Mouse (Mus musculus): Measurements from ENCODE around the gene AC131692.1. TPM values are rescaled to one million over a fixed set of nuclear protein-coding genes. Genes with fewer than 3 reads are reported as not detected.

AC131692.1 gene
- total and polyA plus RNA-seq, 3 experiments: 0.39 to 2.9 TPM; not detected in 1

DNA sequence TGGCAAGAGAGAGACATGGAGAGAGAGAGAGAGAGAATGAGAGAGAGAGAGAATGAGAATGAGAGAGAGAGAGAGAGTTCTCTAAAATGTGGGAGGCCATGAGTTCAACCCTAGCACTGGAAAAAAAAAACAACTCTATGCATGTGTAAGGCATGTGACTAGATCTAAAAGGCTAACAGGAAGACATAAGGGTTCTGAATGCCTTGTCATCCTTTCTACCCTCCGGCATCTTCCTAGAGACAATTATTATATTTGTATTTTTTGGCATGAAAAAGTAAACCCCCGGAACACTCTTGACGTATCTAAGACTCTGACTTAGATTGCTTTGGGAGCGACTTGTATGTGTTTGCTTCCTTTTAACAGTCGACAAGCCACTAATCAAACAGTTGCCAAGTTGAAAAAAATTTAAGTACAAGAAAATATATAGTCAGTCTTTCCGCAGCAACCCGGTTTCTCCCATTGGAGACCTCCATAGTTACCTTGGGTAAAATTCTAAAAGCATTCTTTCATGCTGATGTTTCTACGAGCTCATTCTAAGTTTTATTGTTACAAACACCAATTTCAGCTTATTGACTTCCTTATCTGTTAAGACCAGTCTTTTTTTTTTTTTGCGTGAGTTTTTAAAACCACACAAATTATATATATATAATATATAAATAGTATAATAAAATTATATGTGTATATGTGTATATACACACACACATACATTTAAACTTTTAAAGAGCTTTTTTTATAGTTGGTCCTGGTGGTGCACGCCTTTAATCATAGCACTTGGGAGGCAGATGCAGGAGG, 32.8 kb downstream of the AC131692.1 start:
- Histone ChIP-seq H3K36me3 (ENCODE audit: control insufficient read depth in 1 of 2, insufficient read depth in 2 of 2, low read length in 2 of 2) (peaks cover 0 to 17% of the 10 kb centered on the region in 2 experiments; a peak in 2 of 4 replicates), H3K9ac (ENCODE audit: control insufficient read depth, low read depth, low read length, poor library complexity, severe bottlenecking) (peak overlapping the region; percentile 87), H3K4me3 (ENCODE audit: control insufficient read depth in 1 of 2, insufficient read depth in 1 of 2, low read depth in 2 of 2, low read length in 2 of 2) (peak overlapping the region; percentile 57 to 82), H3K79me2 (ENCODE audit: control insufficient read depth, insufficient read depth, low read length, poor library complexity) (peaks cover 1% of the 10 kb centered on the region; the same call in 1 of the 2 replicates), H3K27ac (ENCODE audit: control insufficient read depth, low read depth, low read length) (peak overlapping the region; percentile 93), H3K27me3 (ENCODE audit: control insufficient read depth in 1 of 2, insufficient read depth in 2 of 2, low read length in 2 of 2) (no peaks in the 10 kb centered on the region), H3K9me3 (replicated peaks; ENCODE audit: insufficient read depth, low read length) (no peaks in the 10 kb centered on the region), H3K4me1 (ENCODE audit: control insufficient read depth in 1 of 2, insufficient read depth in 2 of 2, low read length in 2 of 2) (peaks cover 3 to 26% of the 10 kb centered on the region in 2 experiments; a peak in 3 of 4 replicates)
- DNase-seq (ENCODE audit: low read depth, low spot score): peak; percentile 49
- TF ChIP-seq CTCF (IDR thresholded peaks at IDR 0.05 in 2 of 3, conservative IDR thresholded peaks at IDR 0.05 in 1 of 3; ENCODE audit: control insufficient read depth in 1 of 3, insufficient read depth in 1 of 3, low read depth in 2 of 3, low read length in 3 of 3, poor library complexity in 1 of 3, severe bottlenecking in 1 of 3) (no peak), ELF1 (IDR thresholded peaks at IDR 0.05; ENCODE audit: low read depth, low read length) (no peak; the same call in 1 of the 2 replicates), ZMIZ1 (IDR thresholded peaks at IDR 0.05; ENCODE audit: low read depth, low read length) (0 out of 2 replicates have a peak, but pooled peaks have one; percentile 24), POLR2AphosphoS2 (IDR thresholded peaks at IDR 0.05; ENCODE audit: low read length) (no peak), SIN3A (IDR thresholded peaks at IDR 0.05; ENCODE audit: low read length) (peak; percentile 71), SMC3 (IDR thresholded peaks at IDR 0.05; ENCODE audit: low read depth, low read length) (no peak), MEF2A (IDR thresholded peaks at IDR 0.05; ENCODE audit: extremely low read depth, insufficient replicate concordance, low read depth, low read length, poor library complexity, severe bottlenecking) (no peak), KAT2A (conservative IDR thresholded peaks at IDR 0.05; ENCODE audit: low read depth, low read length) (no peak), EP300 (IDR thresholded peaks at IDR 0.05; ENCODE audit: low read depth in 1 of 2, low read length in 2 of 2) (no peak), USF1 (IDR thresholded peaks at IDR 0.05; ENCODE audit: low read depth, low read length) (peak; percentile 68), E2F4 (IDR thresholded peaks at IDR 0.05; ENCODE audit: borderline replicate concordance, low read depth, low read length) (no peak), MYC (IDR thresholded peaks at IDR 0.05; ENCODE audit: low read depth, low read length) (no peak), RCOR1 (IDR thresholded peaks at IDR 0.05; ENCODE audit: low read depth, low read length) (no peak), CHD1 (IDR thresholded peaks at IDR 0.05; ENCODE audit: low read depth, low read length) (peak; percentile 91; the same call in 1 of the 2 replicates), MXI1 (IDR thresholded peaks at IDR 0.05; ENCODE audit: low read depth, low read length) (peak; percentile 81), POLR2A (IDR thresholded peaks at IDR 0.05; ENCODE audit: control insufficient read depth in 1 of 2, insufficient read depth in 1 of 2, low read depth in 1 of 2, low read length in 2 of 2, poor library complexity in 1 of 2) (no peak), ZNF384 (IDR thresholded peaks at IDR 0.05; ENCODE audit: low read depth, low read length) (peak; percentile 62), ZKSCAN1 (IDR thresholded peaks at IDR 0.05; ENCODE audit: low read depth, low read length) (no peak), BHLHE40 (IDR thresholded peaks at IDR 0.05; ENCODE audit: borderline replicate concordance, low read depth, low read length) (no peak), MAFK (IDR thresholded peaks at IDR 0.05; ENCODE audit: borderline replicate concordance, low read depth, low read length) (no peak), TAL1 (IDR thresholded peaks at IDR 0.05; ENCODE audit: low read length) (no peak), MAX (IDR thresholded peaks at IDR 0.05; ENCODE audit: low read length) (peak; percentile 72), USF2 (IDR thresholded peaks at IDR 0.05; ENCODE audit: borderline replicate concordance in 1 of 2, insufficient read depth in 1 of 2, low read depth in 1 of 2, low read length in 2 of 2) (no peak), GATA1 (IDR thresholded peaks at IDR 0.05; ENCODE audit: low read depth, low read length) (no peak), TCF12 (IDR thresholded peaks at IDR 0.05; ENCODE audit: low read depth, low read length) (no peak), ZC3H11A (IDR thresholded peaks at IDR 0.05; ENCODE audit: low read depth, low read length) (no peak), JUND (IDR thresholded peaks at IDR 0.05; ENCODE audit: low read depth, low read length) (no peak), NELFE (IDR thresholded peaks at IDR 0.05; ENCODE audit: low read depth, low read length) (peak; percentile 11; the same call in 1 of the 2 replicates), TBP (IDR thresholded peaks at IDR 0.05; ENCODE audit: low read depth, low read length) (no peak), CHD2 (IDR thresholded peaks at IDR 0.05; ENCODE audit: low read length) (no peak), HCFC1 (IDR thresholded peaks at IDR 0.05; ENCODE audit: low read depth, low read length) (no peak), MAZ (IDR thresholded peaks at IDR 0.05; ENCODE audit: low read depth, low read length) (no peak), MYB (IDR thresholded peaks at IDR 0.05; ENCODE audit: low read depth, low read length) (no peak), POLR2AphosphoS5 (IDR thresholded peaks at IDR 0.05; ENCODE audit: borderline replicate concordance, low read depth, low read length) (no peak), UBTF (IDR thresholded peaks at IDR 0.05; ENCODE audit: borderline replicate concordance, insufficient read depth, low read depth, low read length) (no peak), RAD21 (IDR thresholded peaks at IDR 0.05; ENCODE audit: low read depth, low read length) (no peak)
